Mouse (Mus musculus): Measurements from ENCODE around the gene Pde6b. TPM values are rescaled to one million over a fixed set of nuclear protein-coding genes. Genes with fewer than 3 reads are reported as not detected.
A peak's percentile ranks its signal among the peaks of the same experiment; 100 is the strongest.

Gene Pde6b
- 0.17 and 0.48 TPM in 2 replicates for polyA plus RNA-seq (2015; fragmentation: Nextera tagmentation; extraction: Ambion mirVana)

GRCm38 (mm10) chr5:108388201-108388600, at the start of gene Pde6b:
TSS of gene Pde6b (plus strand) at chr5:108388391.
- no peak within 1 kb of the TSS for H3K27ac ChIP-seq
- H3K9me3 ChIP-seq, result no peaks in the 10 kb centered on the region
- no peak for ATAC-seq
- H3K4me1 ChIP-seq (replicated peaks), result no peaks in the 10 kb centered on the region
- no peaks in the 10 kb centered on the region for H3K27me3 ChIP-seq
- H3K36me3 ChIP-seq, result no peaks in the 10 kb centered on the region
- H3K9ac ChIP-seq (replicated peaks), result no peak within 1 kb of the TSS
- WGBS, result 80% methylated on average over 7 of the region's 7 CpGs
- H3K4me2 ChIP-seq (replicated peaks), result no peak within 1 kb of the TSS
- H3K4me3 ChIP-seq (replicated peaks), result no peak within 1 kb of the TSS

- H3K4me2 ChIP-seq (replicated peaks), result no peak overlapping the region
- 94% methylated on average over 4 of the region's 4 CpGs for WGBS
- H3K27ac ChIP-seq, result no peak overlapping the region
- no peak overlapping the region for H3K9ac ChIP-seq (replicated peaks)
- H3K9me3 ChIP-seq, result no peaks in the 10 kb centered on the region
- H3K4me1 ChIP-seq (replicated peaks), result no peaks in the 10 kb centered on the region
- H3K36me3 ChIP-seq, result peaks cover 50% of the 10 kb centered on the region
- no peaks in the 10 kb centered on the region for H3K27me3 ChIP-seq
- no peak overlapping the region for H3K4me3 ChIP-seq (replicated peaks)
- ATAC-seq, result no peak
Observed at GRCm38 (mm10) chr5:108343680-108344170, 44.5 kb upstream of the Pde6b start.

GRCm38 (mm10) chr5:108345313-108346071, 42.7 kb upstream of the Pde6b start:
- Histone ChIP-seq H3K9ac (replicated peaks) (no peak overlapping the region), H3K27me3 (no peaks in the 10 kb centered on the region), H3K4me2 (replicated peaks) (no peak overlapping the region), H3K36me3 (peaks cover 54% of the 10 kb centered on the region), H3K4me1 (replicated peaks) (no peaks in the 10 kb centered on the region), H3K4me3 (replicated peaks) (no peak overlapping the region), H3K27ac (no peak overlapping the region), H3K9me3 (no peaks in the 10 kb centered on the region)
- 90% methylated on average over 10 of the region's 10 CpGs for WGBS
- no peak for ATAC-seq

- H3K9me3 ChIP-seq, result no peaks in the 10 kb centered on the region
- 91% methylated on average over 6 of the region's 6 CpGs for WGBS
- no peak overlapping the region for H3K9ac ChIP-seq (replicated peaks)
- H3K4me2 ChIP-seq (replicated peaks), result no peak overlapping the region
- ATAC-seq, result no peak
- no peak overlapping the region for H3K27ac ChIP-seq
- no peaks in the 10 kb centered on the region for H3K27me3 ChIP-seq
- no peaks in the 10 kb centered on the region for H3K4me1 ChIP-seq (replicated peaks)
- no peak overlapping the region for H3K4me3 ChIP-seq (replicated peaks)
- peaks cover 56% of the 10 kb centered on the region for H3K36me3 ChIP-seq
Observed at GRCm38 (mm10) chr5:108347843-108348242, 40.3 kb upstream of the Pde6b start.

- Histone ChIP-seq H3K9me3 (no peaks in the 10 kb centered on the region), H3K4me2 (replicated peaks) (no peak overlapping the region), H3K36me3 (peaks cover 44% of the 10 kb centered on the region), H3K4me1 (replicated peaks) (no peaks in the 10 kb centered on the region), H3K4me3 (replicated peaks) (no peak overlapping the region), H3K27me3 (no peaks in the 10 kb centered on the region), H3K9ac (replicated peaks) (no peak overlapping the region), H3K27ac (no peak overlapping the region)
- 93% methylated on average over 9 of the region's 9 CpGs for WGBS
- no peak for ATAC-seq
Observed at GRCm38 (mm10) chr5:108349511-108350148, 38.6 kb upstream of the Pde6b start.

- Histone ChIP-seq H3K36me3 (peaks cover 19% of the 10 kb centered on the region), H3K4me1 (replicated peaks) (no peaks in the 10 kb centered on the region), H3K9ac (replicated peaks) (no peak overlapping the region), H3K4me3 (replicated peaks) (no peak overlapping the region), H3K27me3 (no peaks in the 10 kb centered on the region), H3K27ac (no peak overlapping the region), H3K9me3 (no peaks in the 10 kb centered on the region), H3K4me2 (replicated peaks) (no peak overlapping the region)
- WGBS, result 78% methylated on average over 2 of the region's 2 CpGs
- no peak for ATAC-seq
Observed at GRCm38 (mm10) chr5:108354056-108354455, 34.1 kb upstream of the Pde6b start.

- no peaks in the 10 kb centered on the region for H3K36me3 ChIP-seq
- H3K9me3 ChIP-seq, result no peaks in the 10 kb centered on the region
- no peak overlapping the region for H3K27ac ChIP-seq
- 0 out of 2 replicates have a peak, but pooled peaks cover 3% of the 10 kb centered on the region for H3K27me3 ChIP-seq
- ATAC-seq, result no peak
- WGBS, result 90% methylated on average over 1 of the region's 1 CpGs
- no peak overlapping the region for H3K9ac ChIP-seq (replicated peaks)
- H3K4me3 ChIP-seq (replicated peaks), result no peak overlapping the region
- H3K4me1 ChIP-seq (replicated peaks), result no peaks in the 10 kb centered on the region
- H3K4me2 ChIP-seq (replicated peaks), result no peak overlapping the region
Observed at GRCm38 (mm10) chr5:108357862-108358261, 30.3 kb upstream of the Pde6b start.

GRCm38 (mm10) chr5:108359491-108359890, 28.7 kb upstream of the Pde6b start:
- H3K27me3 ChIP-seq, result peaks cover 18% of the 10 kb centered on the region
- no peak overlapping the region for H3K4me2 ChIP-seq (replicated peaks)
- no peak overlapping the region for H3K27ac ChIP-seq
- no peaks in the 10 kb centered on the region for H3K9me3 ChIP-seq
- no peaks in the 10 kb centered on the region for H3K4me1 ChIP-seq (replicated peaks)
- no peak for ATAC-seq
- 87% methylated on average over 9 of the region's 9 CpGs for WGBS
- H3K4me3 ChIP-seq (replicated peaks), result no peak overlapping the region
- H3K9ac ChIP-seq (replicated peaks), result no peak overlapping the region
- no peaks in the 10 kb centered on the region for H3K36me3 ChIP-seq

GRCm38 (mm10) chr5:108360211-108360610, 28.0 kb upstream of the Pde6b start:
- no peak overlapping the region for H3K4me2 ChIP-seq (replicated peaks)
- no peaks in the 10 kb centered on the region for H3K4me1 ChIP-seq (replicated peaks)
- peaks cover 25% of the 10 kb centered on the region for H3K27me3 ChIP-seq
- no peak for ATAC-seq
- no peak overlapping the region for H3K4me3 ChIP-seq (replicated peaks)
- no peaks in the 10 kb centered on the region for H3K36me3 ChIP-seq
- no peak overlapping the region for H3K9ac ChIP-seq (replicated peaks)
- no peak overlapping the region for H3K27ac ChIP-seq
- WGBS, result 90% methylated on average over 4 of the region's 4 CpGs
- H3K9me3 ChIP-seq, result no peaks in the 10 kb centered on the region

GRCm38 (mm10) chr5:108362330-108362729, 25.9 kb upstream of the Pde6b start:
- H3K9me3 ChIP-seq, result no peaks in the 10 kb centered on the region
- WGBS, result 24% methylated on average over 3 of the region's 3 CpGs
- H3K36me3 ChIP-seq, result no peaks in the 10 kb centered on the region
- peaks cover 45% of the 10 kb centered on the region for H3K27me3 ChIP-seq
- ATAC-seq, result no peak
- no peak overlapping the region for H3K4me3 ChIP-seq (replicated peaks)
- peaks cover 17% of the 10 kb centered on the region for H3K4me1 ChIP-seq (replicated peaks)
- H3K9ac ChIP-seq (replicated peaks), result no peak overlapping the region
- H3K27ac ChIP-seq, result no peak overlapping the region
- no peak overlapping the region for H3K4me2 ChIP-seq (replicated peaks)

- H3K36me3 ChIP-seq, result no peaks in the 10 kb centered on the region
- H3K9ac ChIP-seq (replicated peaks), result peak overlapping the region; percentile 72
- H3K9me3 ChIP-seq, result no peaks in the 10 kb centered on the region
- 2% methylated on average over 60 of the region's 60 CpGs for WGBS
- ATAC-seq, result peak; percentile 29
- no peak overlapping the region for H3K27ac ChIP-seq
- H3K27me3 ChIP-seq, result peaks cover 85% of the 10 kb centered on the region
- peak overlapping the region; percentile 63 for H3K4me3 ChIP-seq (replicated peaks)
- H3K4me1 ChIP-seq (replicated peaks), result peaks cover 35% of the 10 kb centered on the region
- peak overlapping the region; percentile 88 for H3K4me2 ChIP-seq (replicated peaks)
Observed at GRCm38 (mm10) chr5:108366328-108366983, 21.7 kb upstream of the Pde6b start.

Data from midbrain, embryonic 13.5 days (tissue).